In genomic region chr9:95125683-95126082, GRCm38 (mm10) we compare ENCODE assay signal across 22 mouse cellular contexts.
DNase-seq lines count a peak whose midpoint lies in the region; ATAC-seq and TF ChIP-seq lines count a peak whose summit lies in the region.
"Had no signal": no experiment of that assay in that cellular context is flagged by ENCODE, and none has a peak within 500 bp of the region (broad histone marks: within the 10 kb centered on the region; RNA-seq: fewer than 3 reads in every experiment).

No protein-coding gene starts in this region.

- no peaks in the 10 kb centered on the region for H3K36me3 ChIP-seq in embryonic facial prominence, embryonic 11.5 days (replicated peaks; ENCODE audit: control insufficient read depth, insufficient read depth, low read depth, low read length)
- no peaks in the 10 kb centered on the region for H3K36me3 ChIP-seq in embryonic facial prominence, embryonic 10.5 days (replicated peaks)
- H3K36me3 ChIP-seq in lung, embryonic 14.5 days (ENCODE audit: insufficient read depth): no peaks in the 10 kb centered on the region
- H3K36me3 ChIP-seq in lung, postnatal 0 days (ENCODE audit: insufficient read depth, low read length): no peaks in the 10 kb centered on the region
- H3K36me3 ChIP-seq in limb, embryonic 13.5 days: no peaks in the 10 kb centered on the region
- H3K36me3 ChIP-seq: G1E; heart, embryonic 15.5 days; hindbrain, embryonic 13.5 days had no signal

- DNase-seq in embryonic facial prominence, embryonic 11.5 days (ENCODE audit: low spot score): peak; percentile 51
- no peak for DNase-seq in embryonic facial prominence, embryonic 10.5 days (ENCODE audit: low spot score)
- DNase-seq in lung, embryonic 14.5 days: peak; percentile 24
- no peak for DNase-seq in lung, postnatal 0 days (ENCODE audit: low spot score)
- no peak for DNase-seq in gastrocnemius, adult 2 months
- no peak for DNase-seq in cerebellum, adult 9-11 months
- DNase-seq: adrenal gland, adult 8-10 months; B cell, adult 2 months; cerebellum, adult 11-12 months; cerebellum, adult 9-10 months; gastrocnemius, postnatal 14 days; heart, adult 2 months; heart, postnatal 14 days; kidney, adult 11 months had no signal

- H3K9me3 ChIP-seq in embryonic facial prominence, embryonic 11.5 days (replicated peaks; ENCODE audit: control insufficient read depth, low read length): no peaks in the 10 kb centered on the region
- H3K9me3 ChIP-seq in embryonic facial prominence, embryonic 10.5 days: no peaks in the 10 kb centered on the region
- no peaks in the 10 kb centered on the region for H3K9me3 ChIP-seq in lung, embryonic 14.5 days (ENCODE audit: low read depth, low read length)
- no peaks in the 10 kb centered on the region for H3K9me3 ChIP-seq in lung, postnatal 0 days (ENCODE audit: low read length)
- no peaks in the 10 kb centered on the region for H3K9me3 ChIP-seq in limb, embryonic 13.5 days
- H3K9me3 ChIP-seq: forebrain, embryonic 13.5 days; heart, embryonic 15.5 days; hindbrain, embryonic 13.5 days had no signal

- H3K4me3 ChIP-seq in embryonic facial prominence, embryonic 11.5 days (ENCODE audit: low read depth, low read length): no peak overlapping the region
- no peak overlapping the region for H3K4me3 ChIP-seq in embryonic facial prominence, embryonic 10.5 days
- no peak overlapping the region for H3K4me3 ChIP-seq in lung, embryonic 14.5 days (ENCODE audit: low read depth, low read length)
- no peak overlapping the region for H3K4me3 ChIP-seq in lung, postnatal 0 days (ENCODE audit: low read depth, low read length)
- no peak overlapping the region for H3K4me3 ChIP-seq in limb, embryonic 13.5 days
- no peak overlapping the region for H3K4me3 ChIP-seq in gastrocnemius, adult 2 months
- H3K4me3 ChIP-seq: forebrain, embryonic 13.5 days; heart, adult 2 months; heart, embryonic 15.5 days; hindbrain, embryonic 13.5 days had no signal

- no peaks in the 10 kb centered on the region for H3K4me1 ChIP-seq in embryonic facial prominence, embryonic 11.5 days (ENCODE audit: control insufficient read depth, insufficient read depth, low read length)
- peaks cover 24% of the 10 kb centered on the region for H3K4me1 ChIP-seq in embryonic facial prominence, embryonic 10.5 days
- H3K4me1 ChIP-seq in lung, embryonic 14.5 days (ENCODE audit: insufficient read depth): no peaks in the 10 kb centered on the region
- H3K4me1 ChIP-seq in lung, postnatal 0 days (ENCODE audit: insufficient read depth, low read depth, low read length): no peaks in the 10 kb centered on the region
- peaks cover 24% of the 10 kb centered on the region for H3K4me1 ChIP-seq in limb, embryonic 13.5 days

- H3K9ac ChIP-seq in embryonic facial prominence, embryonic 11.5 days (replicated peaks; ENCODE audit: low read length): no peak overlapping the region
- H3K9ac ChIP-seq in lung, embryonic 14.5 days: no peak overlapping the region
- H3K9ac ChIP-seq in lung, postnatal 0 days (replicated peaks; ENCODE audit: low read depth): no peak overlapping the region
- H3K9ac ChIP-seq in limb, embryonic 13.5 days: no peak overlapping the region
- H3K9ac ChIP-seq: forebrain, embryonic 13.5 days; heart, embryonic 15.5 days; hindbrain, embryonic 13.5 days had no signal

- no peak overlapping the region for H3K27ac ChIP-seq in embryonic facial prominence, embryonic 11.5 days (replicated peaks; ENCODE audit: low read depth, low read length)
- H3K27ac ChIP-seq in embryonic facial prominence, embryonic 10.5 days (replicated peaks): no peak overlapping the region
- no peak overlapping the region for H3K27ac ChIP-seq in lung, embryonic 14.5 days (ENCODE audit: low read depth)
- no peak overlapping the region for H3K27ac ChIP-seq in lung, postnatal 0 days (ENCODE audit: low read length)
- no peak overlapping the region; the same call in 1 of the 2 replicates for H3K27ac ChIP-seq in limb, embryonic 13.5 days
- H3K27ac ChIP-seq in gastrocnemius, adult 2 months: no peak overlapping the region
- H3K27ac ChIP-seq: forebrain, embryonic 13.5 days; heart, adult 2 months; heart, embryonic 15.5 days; hindbrain, embryonic 13.5 days; hindbrain, postnatal 0 days had no signal

- ATAC-seq in embryonic facial prominence, embryonic 11.5 days (replicated peaks; ENCODE audit: insufficient number of reproducible peaks, low FRiP score, low TSS enrichment, low read depth): no peak
- ATAC-seq in lung, embryonic 14.5 days (ENCODE audit: insufficient read depth): no peak
- ATAC-seq in lung, postnatal 0 days: no peak
- 0 out of 2 replicates have a peak, but pooled peaks have one; percentile 5 for ATAC-seq in limb, embryonic 13.5 days (ENCODE audit: low FRiP score, low read depth)
- ATAC-seq: CD4-positive, CD25-positive, alpha-beta regulatory T cell, adult 4 months; forebrain, embryonic 13.5 days; hindbrain, postnatal 0 days had no signal

- H3K27me3 ChIP-seq in embryonic facial prominence, embryonic 11.5 days (ENCODE audit: control insufficient read depth, insufficient read depth, low read length): no peaks in the 10 kb centered on the region
- no peaks in the 10 kb centered on the region for H3K27me3 ChIP-seq in embryonic facial prominence, embryonic 10.5 days (replicated peaks; ENCODE audit: low read depth, poor library complexity, severe bottlenecking)
- no peaks in the 10 kb centered on the region for H3K27me3 ChIP-seq in lung, embryonic 14.5 days (ENCODE audit: insufficient read depth, low read length)
- H3K27me3 ChIP-seq in lung, postnatal 0 days (replicated peaks; ENCODE audit: insufficient read depth, low read length): no peaks in the 10 kb centered on the region
- 0 out of 2 replicates have a peak, but pooled peaks cover 7% of the 10 kb centered on the region for H3K27me3 ChIP-seq in limb, embryonic 13.5 days
- H3K27me3 ChIP-seq: forebrain, embryonic 13.5 days; heart, embryonic 15.5 days; hindbrain, embryonic 13.5 days had no signal

- TF ChIP-seq CTCF in lung, embryonic 14.5 days (IDR thresholded peaks at IDR 0.05; ENCODE audit: low read depth): no peak
- no peak for TF ChIP-seq CTCF in lung, postnatal 0 days (IDR thresholded peaks at IDR 0.05)
- TF ChIP-seq CTCF in gastrocnemius, adult 2 months (IDR thresholded peaks at IDR 0.05): no peak

- 31% methylated on average over 1 of the region's 1 CpGs for WGBS in embryonic facial prominence, embryonic 11.5 days
- 52% methylated on average over 1 of the region's 1 CpGs for WGBS in embryonic facial prominence, embryonic 10.5 days
- 55% methylated on average over 1 of the region's 1 CpGs for WGBS in lung, embryonic 14.5 days
- 94% methylated on average over 1 of the region's 1 CpGs for WGBS in lung, postnatal 0 days
- 25% methylated on average over 1 of the region's 1 CpGs for WGBS in limb, embryonic 13.5 days

- intact Hi-C loops in gastrocnemius, adult 2 months (cut with DNase I): no loop called here

- TF ChIP-seq EP300 in lung, postnatal 0 days (IDR thresholded peaks at IDR 0.05): no peak

- no peak overlapping the region for H3K4me2 ChIP-seq in embryonic facial prominence, embryonic 11.5 days (ENCODE audit: low read depth, low read length)
- H3K4me2 ChIP-seq in lung, embryonic 14.5 days: no peak overlapping the region
- H3K4me2 ChIP-seq in lung, postnatal 0 days (replicated peaks; ENCODE audit: low read depth, low read length): no peak overlapping the region
- H3K4me2 ChIP-seq in limb, embryonic 13.5 days (replicated peaks): no peak overlapping the region
- H3K4me2 ChIP-seq: forebrain, embryonic 13.5 days; heart, embryonic 11.5 days; heart, embryonic 15.5 days; hindbrain, embryonic 13.5 days had no signal

Comparison
In these comparisons a context has a peak if more than half of its experiments do, and no peak if none do; other contexts are left out.
1. DNase-seq: peak in embryonic facial prominence, embryonic 11.5 days (single experiment) and lung, embryonic 14.5 days (single experiment); none in embryonic facial prominence, embryonic 10.5 days (single experiment), lung, postnatal 0 days (single experiment), gastrocnemius, adult 2 months (single experiment) and cerebellum, adult 9-11 months (single experiment).